ENCODE assay signal across 23 mouse cellular contexts in the genomic region with DNA sequence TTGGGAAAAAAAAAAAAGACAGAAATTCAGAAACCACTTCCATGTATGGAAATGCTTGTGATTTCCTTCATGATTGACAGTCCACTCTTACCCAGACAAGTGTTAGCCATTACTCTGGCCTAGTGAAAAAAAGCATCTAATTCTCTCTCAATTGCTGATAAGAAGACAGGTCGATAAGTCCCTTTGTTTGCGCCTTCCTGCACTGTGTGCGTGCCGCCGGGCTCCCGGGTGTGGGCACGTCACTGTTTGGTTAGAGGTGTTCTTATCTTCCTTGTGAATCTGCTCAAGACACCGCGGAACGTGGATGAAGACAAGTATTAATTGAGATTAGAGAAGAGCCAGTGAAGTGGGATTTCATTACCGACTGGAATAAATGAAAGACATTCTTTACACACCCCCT. TPM values are rescaled to one million over a fixed set of nuclear protein-coding genes. Genes with fewer than 3 reads are reported as not detected.
DNase-seq lines count a peak whose midpoint lies in the region; ATAC-seq and TF ChIP-seq lines count a peak whose summit lies in the region.
"Had no signal": no experiment of that assay in that cellular context is flagged by ENCODE, and none has a peak within 500 bp of the region (broad histone marks: within the 10 kb centered on the region; RNA-seq: fewer than 3 reads in every experiment).

No protein-coding gene starts in this region.

- DNase-seq in forebrain, embryonic 11.5 days (ENCODE audit: low spot score), result no peak
- DNase-seq in forebrain, postnatal 0 days, result no peak
- no peak for DNase-seq in hindbrain, embryonic 11.5 days (ENCODE audit: low spot score)
- DNase-seq in hindbrain, postnatal 0 days (ENCODE audit: low spot score), result no peak
- no peak for DNase-seq in gastrocnemius, postnatal 4 days (ENCODE audit: low spot score in 2 of 2)
- DNase-seq: adrenal gland, postnatal 25 days; cerebellum, adult 9-10 months; gastrocnemius, postnatal 10 days; heart, adult 18-20 months; kidney, adult 18-20 months; layer of hippocampus, adult 9-11 months; left cerebral cortex, postnatal 4 days; liver; lung, postnatal 4 days; right cerebral cortex, adult 18-20 months; thymus, postnatal 36 days had no signal

- H3K4me1 ChIP-seq in forebrain, embryonic 11.5 days (replicated peaks; ENCODE audit: control insufficient read depth, insufficient read depth, low read length), result no peaks in the 10 kb centered on the region
- no peaks in the 10 kb centered on the region for H3K4me1 ChIP-seq in forebrain, postnatal 0 days (ENCODE audit: insufficient read depth)
- H3K4me1 ChIP-seq in hindbrain, embryonic 11.5 days (replicated peaks; ENCODE audit: control insufficient read depth, insufficient read depth, low read length), result no peaks in the 10 kb centered on the region
- no peaks in the 10 kb centered on the region for H3K4me1 ChIP-seq in hindbrain, postnatal 0 days (ENCODE audit: insufficient read depth, low read length)
- peaks cover 4% of the 10 kb centered on the region; the same call in 1 of the 2 replicates for H3K4me1 ChIP-seq in embryonic fibroblast, embryonic 13.5 days (ENCODE audit: control insufficient read depth, insufficient read depth, low read length)
- H3K4me1 ChIP-seq in midbrain, embryonic 16.5 days (ENCODE audit: control insufficient read depth, insufficient read depth, low read length), result no peaks in the 10 kb centered on the region
- H3K4me1 ChIP-seq: liver, embryonic 15.5 days had no signal

- H3K9ac ChIP-seq in forebrain, embryonic 11.5 days (ENCODE audit: low read length), result no peak overlapping the region
- no peak overlapping the region; the same call in 1 of the 2 replicates for H3K9ac ChIP-seq in forebrain, postnatal 0 days
- no peak overlapping the region for H3K9ac ChIP-seq in hindbrain, embryonic 11.5 days (ENCODE audit: low read depth, low read length)
- H3K9ac ChIP-seq in hindbrain, postnatal 0 days (replicated peaks; ENCODE audit: low read length), result no peak overlapping the region
- H3K9ac ChIP-seq in midbrain, embryonic 16.5 days (ENCODE audit: low read depth, low read length), result no peak overlapping the region
- H3K9ac ChIP-seq: forebrain, embryonic 12.5 days; liver, embryonic 15.5 days; lung, embryonic 15.5 days; stomach, embryonic 15.5 days had no signal

- no peaks in the 10 kb centered on the region for H3K36me3 ChIP-seq in forebrain, embryonic 11.5 days (ENCODE audit: control insufficient read depth, insufficient read depth, low read length)
- H3K36me3 ChIP-seq in forebrain, postnatal 0 days (ENCODE audit: insufficient read depth), result peaks cover 4% of the 10 kb centered on the region; the same call in 1 of the 2 replicates
- H3K36me3 ChIP-seq in hindbrain, embryonic 11.5 days (ENCODE audit: control insufficient read depth, insufficient read depth, low read length), result no peaks in the 10 kb centered on the region
- H3K36me3 ChIP-seq in hindbrain, postnatal 0 days (ENCODE audit: insufficient read depth, low read length), result 0 out of 2 replicates have a peak, but pooled peaks cover 2% of the 10 kb centered on the region
- H3K36me3 ChIP-seq in midbrain, embryonic 16.5 days (ENCODE audit: control insufficient read depth, insufficient read depth, low read length), result no peaks in the 10 kb centered on the region
- H3K36me3 ChIP-seq: forebrain, embryonic 12.5 days; liver, embryonic 15.5 days; lung, embryonic 15.5 days; stomach, embryonic 15.5 days had no signal

- H3K9me3 ChIP-seq in forebrain, embryonic 11.5 days (ENCODE audit: control insufficient read depth, low read length), result no peaks in the 10 kb centered on the region
- no peaks in the 10 kb centered on the region for H3K9me3 ChIP-seq in forebrain, postnatal 0 days (ENCODE audit: low read length)
- no peaks in the 10 kb centered on the region for H3K9me3 ChIP-seq in hindbrain, embryonic 11.5 days (ENCODE audit: control insufficient read depth, low read length)
- no peaks in the 10 kb centered on the region for H3K9me3 ChIP-seq in hindbrain, postnatal 0 days (ENCODE audit: low read length)
- H3K9me3 ChIP-seq in midbrain, embryonic 16.5 days (replicated peaks; ENCODE audit: control insufficient read depth, low read length, poor library complexity, severe bottlenecking), result no peaks in the 10 kb centered on the region
- H3K9me3 ChIP-seq: forebrain, embryonic 12.5 days; liver, embryonic 15.5 days; lung, embryonic 15.5 days; stomach, embryonic 15.5 days had no signal

- H3K4me3 ChIP-seq in forebrain, embryonic 11.5 days (ENCODE audit: low read depth, low read length), result no peak overlapping the region
- H3K4me3 ChIP-seq in forebrain, postnatal 0 days (ENCODE audit: low read depth, low read length), result no peak overlapping the region
- H3K4me3 ChIP-seq in hindbrain, embryonic 11.5 days (ENCODE audit: low read depth, low read length), result no peak overlapping the region
- no peak overlapping the region for H3K4me3 ChIP-seq in hindbrain, postnatal 0 days (ENCODE audit: low read length)
- H3K4me3 ChIP-seq in embryonic fibroblast, embryonic 13.5 days (ENCODE audit: insufficient read depth, low read length), result no peak overlapping the region
- H3K4me3 ChIP-seq in midbrain, embryonic 16.5 days (ENCODE audit: low read depth, low read length), result no peak overlapping the region
- H3K4me3 ChIP-seq: forebrain, embryonic 12.5 days; left cerebral cortex, adult 2 months; liver, embryonic 15.5 days; lung, embryonic 15.5 days; stomach, embryonic 15.5 days had no signal

- no peaks in the 10 kb centered on the region for H3K27me3 ChIP-seq in forebrain, embryonic 11.5 days (ENCODE audit: control insufficient read depth, insufficient read depth, low read length)
- no peaks in the 10 kb centered on the region for H3K27me3 ChIP-seq in forebrain, postnatal 0 days (ENCODE audit: insufficient read depth, low read length)
- H3K27me3 ChIP-seq in hindbrain, embryonic 11.5 days (ENCODE audit: control insufficient read depth, insufficient read depth, low read length), result no peaks in the 10 kb centered on the region
- H3K27me3 ChIP-seq in hindbrain, postnatal 0 days (ENCODE audit: insufficient read depth, low read length), result no peaks in the 10 kb centered on the region
- H3K27me3 ChIP-seq in midbrain, embryonic 16.5 days (ENCODE audit: control insufficient read depth, insufficient read depth, low read depth, low read length), result no peaks in the 10 kb centered on the region
- H3K27me3 ChIP-seq: forebrain, embryonic 12.5 days; liver, embryonic 15.5 days; lung, embryonic 15.5 days; stomach, embryonic 15.5 days had no signal

- WGBS in forebrain, embryonic 11.5 days, result 61% methylated on average over 11 of the region's 11 CpGs
- 59% methylated on average over 11 of the region's 11 CpGs for WGBS in forebrain, postnatal 0 days
- 74% methylated on average over 11 of the region's 11 CpGs for WGBS in hindbrain, embryonic 11.5 days
- 84% methylated on average over 11 of the region's 11 CpGs for WGBS in hindbrain, postnatal 0 days
- WGBS in midbrain, embryonic 16.5 days, result 46% methylated on average over 11 of the region's 11 CpGs

- 0 out of 2 replicates have a peak, but pooled peaks have one; percentile 26 for ATAC-seq in forebrain, embryonic 11.5 days (replicated peaks; ENCODE audit: low FRiP score)
- no peak for ATAC-seq in forebrain, postnatal 0 days
- ATAC-seq in hindbrain, embryonic 11.5 days (ENCODE audit: low FRiP score), result peak; percentile 53; the same call in 1 of the 2 replicates
- no peak; the same call in 1 of the 2 replicates for ATAC-seq in hindbrain, postnatal 0 days
- ATAC-seq in midbrain, embryonic 16.5 days, result peak; percentile 22; the same call in 1 of the 2 replicates

- TF ChIP-seq POLR2A in embryonic fibroblast, embryonic 13.5 days (IDR thresholded peaks at IDR 0.05; ENCODE audit: low read depth, low read length), result no peak

- H3K4me2 ChIP-seq in forebrain, embryonic 11.5 days (ENCODE audit: low read depth, low read length, severe bottlenecking), result no peak overlapping the region
- no peak overlapping the region for H3K4me2 ChIP-seq in forebrain, postnatal 0 days (ENCODE audit: low read depth)
- no peak overlapping the region for H3K4me2 ChIP-seq in hindbrain, embryonic 11.5 days (replicated peaks; ENCODE audit: low read depth, low read length)
- H3K4me2 ChIP-seq in hindbrain, postnatal 0 days (ENCODE audit: low read depth, low read length), result no peak overlapping the region
- no peak overlapping the region for H3K4me2 ChIP-seq in midbrain, embryonic 16.5 days (ENCODE audit: low read length)
- H3K4me2 ChIP-seq: forebrain, embryonic 12.5 days; liver, embryonic 15.5 days; lung, embryonic 15.5 days; stomach, embryonic 15.5 days had no signal

- H3K27ac ChIP-seq in forebrain, embryonic 11.5 days (ENCODE audit: low read depth, low read length), result no peak overlapping the region
- no peak overlapping the region for H3K27ac ChIP-seq in forebrain, postnatal 0 days (ENCODE audit: low read depth, low read length)
- no peak overlapping the region for H3K27ac ChIP-seq in hindbrain, embryonic 11.5 days (ENCODE audit: low read depth, low read length)
- H3K27ac ChIP-seq in hindbrain, postnatal 0 days, result no peak overlapping the region
- H3K27ac ChIP-seq in embryonic fibroblast, embryonic 13.5 days (ENCODE audit: insufficient read depth, low read length), result peak overlapping the region; percentile 100
- H3K27ac ChIP-seq in midbrain, embryonic 16.5 days (ENCODE audit: low read length), result no peak overlapping the region
- H3K27ac ChIP-seq: forebrain, embryonic 12.5 days; left cerebral cortex, adult 2 months; liver, embryonic 15.5 days; stomach, embryonic 15.5 days had no signal

- no peak for TF ChIP-seq CTCF in forebrain, postnatal 0 days (IDR thresholded peaks at IDR 0.05; ENCODE audit: low read depth)
- no peak for TF ChIP-seq CTCF in hindbrain, postnatal 0 days (IDR thresholded peaks at IDR 0.05; ENCODE audit: low read depth)
- TF ChIP-seq CTCF in embryonic fibroblast, embryonic 13.5 days (IDR thresholded peaks at IDR 0.05; ENCODE audit: borderline replicate concordance, insufficient read depth, low read length), result no peak

RNA-seq across cellular contexts. Expression of gene Scyl3, which starts 20.5 kb away (rescaled TPM):
- polyA plus RNA-seq in forebrain, embryonic 11.5 days (2014; fragmentation: Nextera tagmentation; extraction: Ambion mirVana), result 20.1 and 21.3 TPM in 2 replicates
- 17.1 and 29.6 TPM in 2 replicates for total RNA-seq in forebrain, postnatal 0 days (2014; rRNA removed)
- polyA plus RNA-seq in forebrain, postnatal 0 days (2015; fragmentation: Nextera tagmentation; extraction: Ambion mirVana), result 9.0 and 11.3 TPM in 2 replicates
- 21.8 TPM in 2 replicates for polyA plus RNA-seq in hindbrain, embryonic 11.5 days (2014; fragmentation: Nextera tagmentation; extraction: Ambion mirVana)
- total RNA-seq in hindbrain, postnatal 0 days (2014; rRNA removed), result 15.2 and 15.3 TPM in 2 replicates
- polyA plus RNA-seq in hindbrain, postnatal 0 days (2015; fragmentation: Nextera tagmentation; extraction: Ambion mirVana), result 11.6 and 14.2 TPM in 2 replicates
- polyA plus RNA-seq in embryonic fibroblast, embryonic 13.5 days (2011; ENCODE audit: insufficient read length, low read depth, missing spikeins), result 21.7 TPM in 2 replicates
- 13.0 and 16.7 TPM in 2 replicates for polyA plus RNA-seq in midbrain, embryonic 16.5 days (2015; fragmentation: Nextera tagmentation; extraction: Ambion mirVana)
- 10 to 100 TPM in 1 of 2 experiments, 1 to 10 TPM in 1; 7.7 to 11.3 TPM for total RNA-seq in gastrocnemius, postnatal 4 days (2021)

Comparison
In these comparisons a context has a peak if more than half of its experiments do, and no peak if none do; other contexts are left out.
1. ATAC-seq: peak in forebrain, embryonic 11.5 days (single experiment), hindbrain, embryonic 11.5 days (single experiment) and midbrain, embryonic 16.5 days (single experiment); none in forebrain, postnatal 0 days (single experiment) and hindbrain, postnatal 0 days (single experiment).